Mouse (Mus musculus) lung, adult 2 months (tissue): ENCODE results near the gene Jund.

Source experiments
- CTCF ChIP-seq: fragments of 200-500 bp; IDR thresholded peaks from 2 replicates; pipeline ENCODE4 v1.5.1; 2011; ENCODE audit warnings: mild to moderate bottlenecking, low read length, control low read depth; ENCODE audit not compliant: insufficient read depth
- POLR2A ChIP-seq: fragments of 200-500 bp; IDR thresholded peaks from 2 replicates; pipeline ENCODE4 v1.6.1; 2011; ENCODE audit warnings: low read depth, mild to moderate bottlenecking, control low read depth, low read length, borderline replicate concordance; ENCODE audit errors: extremely low read depth

GRCm38 (mm10) chr8:70703287-70703686, 4.5 kb downstream of the Jund start, which contains the start of gene Iqcn:
- TF ChIP-seq CTCF (no peak), POLR2A (0 out of 2 replicates have a peak, but pooled peaks have one; percentile 2)
